Mouse (Mus musculus): ENCODE results near the gene Mcrip2. TPM values are rescaled to one million over a fixed set of nuclear protein-coding genes. Genes with fewer than 3 reads are reported as not detected.

Mcrip2 gene
- total RNA-seq (2023): 1 to 10 TPM; 4.8 to 5.5 TPM

GRCm38 (mm10) chr17:25868601-25869191 lies at the start of gene Mcrip2:
Gene Mcrip2, minus strand, starts transcription at chr17:25868764.

GRCm38 (mm10) chr17:25880196-25880910 lies 11.8 kb upstream of the Mcrip2 start, which contains the start of gene Wfikkn1:
Gene Wfikkn1, minus strand, starts transcription at chr17:25880858.

GRCm38 (mm10) chr17:25874721-25875170 lies 6.2 kb upstream of the Mcrip2 start, which contains the start of gene Mettl26:
Gene Mettl26, plus strand, starts transcription at chr17:25875074.

GRCm38 (mm10) chr17:25860832-25861703 lies 7.5 kb downstream of the Mcrip2 start, which contains the start of gene Wdr90:
Gene Wdr90, minus strand, starts transcription at chr17:25861501.

GRCm38 (mm10) chr17:25844396-25844901 lies 24.1 kb downstream of the Mcrip2 start, which contains the start of gene Rhot2:
Gene Rhot2, minus strand, starts transcription at chr17:25844851.

GRCm38 (mm10) chr17:25841117-25841880 lies 27.3 kb downstream of the Mcrip2 start, which contains the start of gene Gm20683:
Gene Gm20683, minus strand, starts transcription at chr17:25841763.

GRCm38 (mm10) chr17:25837076-25837410 lies 31.5 kb downstream of the Mcrip2 start, which contains the start of gene Rhbdl1:
Gene Rhbdl1, minus strand, starts transcription at chr17:25837295.

GRCm38 (mm10) chr17:25833291-25833663 lies 35.3 kb downstream of the Mcrip2 start, which contains the start of gene Stub1:
Gene Stub1, minus strand, starts transcription at chr17:25833404.

GRCm38 (mm10) chr17:25828712-25829557 lies 39.6 kb downstream of the Mcrip2 start, which contains the start of gene Jmjd8:
Gene Jmjd8, plus strand, starts transcription at chr17:25828867.

GRCm38 (mm10) chr17:25823452-25823851 lies 45.1 kb downstream of the Mcrip2 start, which contains the start of gene Wdr24:
Gene Wdr24, plus strand, starts transcription at chr17:25823627.

Other genes starting within 250 kb of the Mcrip2 start
- not detected for gene Gng13, start 151.6 kb downstream of the Mcrip2 start, total RNA-seq (2023)
- 1 to 10 TPM; 2.6 to 3.9 TPM for gene Chtf18, start 141.3 kb downstream of the Mcrip2 start, total RNA-seq (2023)
- 1 to 10 TPM; 6.6 to 7.9 TPM for gene Rpusd1, start 141.1 kb downstream of the Mcrip2 start, total RNA-seq (2023)
- not detected for gene Mslnl, start 132.7 kb downstream of the Mcrip2 start, total RNA-seq (2023)
- 1 to 10 TPM; 1.2 to 1.3 TPM for gene Msln, start 114.4 kb downstream of the Mcrip2 start, total RNA-seq (2023)
- 10 to 100 TPM; 33.1 to 34.7 TPM for gene Narfl, start 95.0 kb downstream of the Mcrip2 start, total RNA-seq (2023)
- gene Haghl, start 83.1 kb downstream of the Mcrip2 start, total RNA-seq (2023): 10 to 100 TPM; 21.6 to 21.7 TPM
- not detected for gene Ccdc78, start 82.2 kb downstream of the Mcrip2 start, total RNA-seq (2023)
- gene Fam173a, start 75.9 kb downstream of the Mcrip2 start, total RNA-seq (2023): 10 to 100 TPM; 33.5 to 35.6 TPM
- gene AC134908.4, start 73.1 kb downstream of the Mcrip2 start, total RNA-seq (2023): not detected
- gene Metrn, start 71.6 kb downstream of the Mcrip2 start, total RNA-seq (2023): 1 to 10 TPM; 8.0 to 9.9 TPM
- under 1 TPM in 1 of 2 experiments, not detected in 1; 0.24 TPM for gene Fbxl16, start 59.7 kb downstream of the Mcrip2 start, total RNA-seq (2023)
- 10 to 100 TPM; 13.5 to 14.9 TPM for gene Wdr24, start 45.1 kb downstream of the Mcrip2 start, total RNA-seq (2023)
- gene Jmjd8, start 39.9 kb downstream of the Mcrip2 start, total RNA-seq (2023): 10 to 100 TPM; 23.2 to 28.1 TPM
- gene Stub1, start 35.4 kb downstream of the Mcrip2 start, total RNA-seq (2023): 10 to 100 TPM; 50.8 to 51.1 TPM
- gene Rhbdl1, start 31.5 kb downstream of the Mcrip2 start, total RNA-seq (2023): 1 to 10 TPM; 1.2 to 1.7 TPM
- gene Gm20683, start 27.0 kb downstream of the Mcrip2 start, total RNA-seq (2023): 1 to 10 TPM in 1 of 2 experiments, under 1 TPM in 1; 0.89 to 4.0 TPM
- gene Rhot2, start 23.9 kb downstream of the Mcrip2 start, total RNA-seq (2023): 10 to 100 TPM; 28.4 to 34.3 TPM
- gene Wdr90, start 7.3 kb downstream of the Mcrip2 start, total RNA-seq (2023): 1 to 10 TPM; 6.0 to 6.2 TPM
- gene Mettl26, start 6.3 kb upstream of the Mcrip2 start, total RNA-seq (2023): 10 to 100 TPM; 10.1 to 11.1 TPM
- gene Wfikkn1, start 12.1 kb upstream of the Mcrip2 start, total RNA-seq (2023): 1 to 10 TPM; 3.2 to 3.3 TPM
- gene Rab40c, start 51.0 kb upstream of the Mcrip2 start, total RNA-seq (2023): 10 to 100 TPM; 16.5 to 18.1 TPM
- 10 to 100 TPM; 46.9 to 60.5 TPM for gene Pigq, start 76.2 kb upstream of the Mcrip2 start, total RNA-seq (2023)
- not detected for gene Nhlrc4, start 76.2 kb upstream of the Mcrip2 start, total RNA-seq (2023)
- not detected for gene A930017K11Rik, start 83.8 kb upstream of the Mcrip2 start, total RNA-seq (2023)
- gene Capn15, start 117.0 kb upstream of the Mcrip2 start, total RNA-seq (2023): 10 to 100 TPM; 31.1 to 32.2 TPM
- 1 to 10 TPM; 5.1 to 6.8 TPM for gene Rab11fip3, start 200.8 kb upstream of the Mcrip2 start, total RNA-seq (2023)
- 1 to 10 TPM; 5.0 to 6.8 TPM for gene Decr2, start 221.6 kb upstream of the Mcrip2 start, total RNA-seq (2023)
- 1 to 10 TPM; 2.2 to 2.8 TPM for gene Nme4, start 226.8 kb upstream of the Mcrip2 start, total RNA-seq (2023)
- gene Tmem8, start 244.5 kb upstream of the Mcrip2 start, total RNA-seq (2023): 10 to 100 TPM; 20.9 to 23.1 TPM